In the genomic region with DNA sequence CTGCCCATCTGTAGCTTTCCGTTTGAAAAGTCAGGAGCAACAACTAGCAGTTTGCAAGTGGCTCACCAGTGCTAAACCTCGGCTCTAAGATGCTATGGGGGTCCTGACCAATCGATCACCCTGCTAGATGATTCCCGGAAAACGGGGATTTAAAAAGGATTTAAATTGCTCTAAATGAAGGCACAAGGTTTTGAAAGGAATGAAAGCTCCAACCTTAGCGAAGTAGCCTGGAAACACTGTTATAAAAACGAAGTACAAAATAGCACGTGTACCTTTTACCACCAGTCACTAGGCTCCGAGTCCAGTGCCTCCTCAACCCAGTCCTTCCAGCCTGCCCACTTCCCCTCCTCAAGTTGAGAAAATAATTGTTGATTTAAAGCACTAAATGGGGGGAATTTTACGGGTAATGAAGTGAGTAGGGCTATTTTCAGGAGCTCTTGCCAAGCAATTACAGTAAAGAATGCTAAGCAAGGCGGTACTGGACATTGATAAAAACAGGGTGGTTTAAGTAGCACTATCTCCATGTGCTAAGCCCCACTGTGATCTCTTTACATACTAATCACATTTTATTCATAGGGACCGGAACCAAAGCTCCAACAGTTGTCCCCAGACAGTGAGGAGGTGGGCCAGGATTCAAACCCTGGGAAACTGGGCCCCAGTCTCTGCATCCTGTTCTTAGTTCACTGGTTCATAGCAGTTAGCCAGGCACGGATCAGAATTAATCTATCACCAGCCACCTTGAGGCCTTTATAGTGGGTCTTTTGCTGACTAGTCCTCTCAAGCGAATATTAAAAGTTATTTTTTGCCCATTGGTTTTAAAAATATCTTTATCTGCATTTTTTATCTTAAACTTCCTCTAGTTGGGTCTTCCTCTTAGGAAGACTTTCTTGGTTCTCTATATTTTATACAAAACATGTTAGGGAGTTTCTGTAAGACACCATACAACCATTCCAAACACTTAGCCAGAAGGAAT, we compare ENCODE assay signal across 8 mouse cellular contexts. TPM values are rescaled to one million over a fixed set of nuclear protein-coding genes. Genes with fewer than 3 reads are reported as not detected.
A peak's percentile ranks its signal among the peaks of the same experiment; 100 is the strongest.
DNase-seq lines count a peak whose midpoint lies in the region; ATAC-seq and TF ChIP-seq lines count a peak whose summit lies in the region.

No protein-coding gene starts in this region.

- 43% methylated on average over 14 of the region's 14 CpGs for WGBS in heart, embryonic 11.5 days (ENCODE audit: insufficient replicate concordance)
- 20% methylated on average over 14 of the region's 14 CpGs for WGBS in heart, postnatal 0 days
- 51% methylated on average over 14 of the region's 14 CpGs for WGBS in midbrain, embryonic 11.5 days

- TF ChIP-seq EP300 in heart, postnatal 0 days (IDR thresholded peaks at IDR 0.05; ENCODE audit: low read depth), result no peak

- H3K27ac ChIP-seq in heart, embryonic 11.5 days (ENCODE audit: low read depth, low read length), result peak overlapping the region; percentile 99
- H3K27ac ChIP-seq in heart, postnatal 0 days (ENCODE audit: low read depth), result peak overlapping the region; percentile 97
- no peak overlapping the region for H3K27ac ChIP-seq in midbrain, embryonic 11.5 days (ENCODE audit: low read depth, low read length)

- peak overlapping the region; percentile 87 for H3K4me2 ChIP-seq in heart, embryonic 11.5 days
- H3K4me2 ChIP-seq in heart, postnatal 0 days (ENCODE audit: low read depth, low read length), result peak overlapping the region; percentile 77
- peak overlapping the region; percentile 83 for H3K4me2 ChIP-seq in midbrain, embryonic 11.5 days

- no peaks in the 10 kb centered on the region for H3K9me3 ChIP-seq in heart, embryonic 11.5 days (replicated peaks; ENCODE audit: control insufficient read depth, low read length)
- no peaks in the 10 kb centered on the region for H3K9me3 ChIP-seq in heart, postnatal 0 days (replicated peaks; ENCODE audit: control insufficient read depth, low read length)
- H3K9me3 ChIP-seq in midbrain, embryonic 11.5 days (ENCODE audit: control insufficient read depth, low read length), result no peaks in the 10 kb centered on the region

- no peak for DNase-seq in heart, postnatal 14 days
- peak; percentile 44 for DNase-seq in MEL-GATA-1-ER (ENCODE audit: extremely low read depth, low read depth)
- DNase-seq in heart, postnatal 0 days (ENCODE audit: low spot score), result no peak
- DNase-seq in midbrain, embryonic 11.5 days (ENCODE audit: low spot score, missing footprints), result peak; percentile 83
- no peak for DNase-seq in cerebellum, adult 9-11 months
- no peak for DNase-seq in layer of hippocampus, adult 9-10 months (ENCODE audit: low spot score)
- no peak for DNase-seq in layer of hippocampus, adult 8-10 months (ENCODE audit: low spot score in 2 of 2)

- no peak for TF ChIP-seq CTCF in heart, postnatal 0 days (IDR thresholded peaks at IDR 0.05; ENCODE audit: low read depth)

- no peaks in the 10 kb centered on the region for H3K27me3 ChIP-seq in heart, embryonic 11.5 days (ENCODE audit: control insufficient read depth, insufficient read depth, low read length)
- H3K27me3 ChIP-seq in heart, postnatal 0 days (ENCODE audit: control insufficient read depth, insufficient read depth, low read length), result no peaks in the 10 kb centered on the region
- peaks cover 4% of the 10 kb centered on the region for H3K27me3 ChIP-seq in midbrain, embryonic 11.5 days (ENCODE audit: control insufficient read depth, insufficient read depth, low read length)

- H3K4me1 ChIP-seq in heart, embryonic 11.5 days (ENCODE audit: control insufficient read depth, insufficient read depth, low read length), result peaks cover 51% of the 10 kb centered on the region
- H3K4me1 ChIP-seq in heart, postnatal 0 days (ENCODE audit: control insufficient read depth, insufficient read depth), result peaks cover 37% of the 10 kb centered on the region
- H3K4me1 ChIP-seq in midbrain, embryonic 11.5 days (ENCODE audit: control insufficient read depth, insufficient read depth, low read length), result peaks cover 34% of the 10 kb centered on the region

- peaks cover 20% of the 10 kb centered on the region for H3K36me3 ChIP-seq in heart, embryonic 11.5 days (ENCODE audit: control insufficient read depth, insufficient read depth, low read length)
- H3K36me3 ChIP-seq in heart, postnatal 0 days (replicated peaks; ENCODE audit: control insufficient read depth, insufficient read depth, low read length), result peaks cover 54% of the 10 kb centered on the region
- no peaks in the 10 kb centered on the region for H3K36me3 ChIP-seq in midbrain, embryonic 11.5 days (ENCODE audit: control insufficient read depth, insufficient read depth, low read length)

- intact Hi-C loops in heart, postnatal 14 days (cut with DNase I), result no loop called here

- H3K9ac ChIP-seq in heart, embryonic 11.5 days (ENCODE audit: low read depth, low read length), result peak overlapping the region; percentile 99
- peak overlapping the region; percentile 98 for H3K9ac ChIP-seq in heart, postnatal 0 days (replicated peaks; ENCODE audit: low read depth, low read length)
- 0 out of 2 replicates have a peak overlapping the region, but pooled peaks have one; percentile 22 for H3K9ac ChIP-seq in midbrain, embryonic 11.5 days (ENCODE audit: low read length)

- no peak for ATAC-seq in heart, embryonic 11.5 days (replicated peaks; ENCODE audit: insufficient number of reproducible peaks, low FRiP score, low TSS enrichment)
- no peak for ATAC-seq in heart, postnatal 0 days (ENCODE audit: insufficient read depth, low read depth)
- no peak for ATAC-seq in midbrain, embryonic 11.5 days (ENCODE audit: low FRiP score)

- H3K4me3 ChIP-seq in heart, embryonic 11.5 days (ENCODE audit: low read depth, low read length), result peak overlapping the region; percentile 86
- peak overlapping the region; percentile 80 for H3K4me3 ChIP-seq in heart, postnatal 0 days (ENCODE audit: low read depth, low read length)
- H3K4me3 ChIP-seq in midbrain, embryonic 11.5 days (ENCODE audit: low read depth, low read length), result peak overlapping the region; percentile 85

RNA-seq across cellular contexts. Expression of a gene that starts 7.1 kb away (rescaled TPM):
- polyA plus RNA-seq in heart, embryonic 11.5 days (2014; fragmentation: Nextera tagmentation; extraction: Ambion mirVana), result 4,955 and 5,093 TPM in 2 replicates
- total RNA-seq in heart, postnatal 14 days (2021), result over 10,000 TPM; 11,169 to 11,475 TPM
- 3,473 and 3,533 TPM in 2 replicates for total RNA-seq in heart, postnatal 0 days (2014; rRNA removed; ENCODE audit: low replicate concordance)
- 10,043 and 10,309 TPM in 2 replicates for polyA plus RNA-seq in heart, postnatal 0 days (2015; fragmentation: Nextera tagmentation; extraction: Ambion mirVana)
- polyA plus RNA-seq in midbrain, embryonic 11.5 days (2014; fragmentation: Nextera tagmentation; extraction: Ambion mirVana), result 298 and 333 TPM in 2 replicates
- 100 to 1,000 TPM; 179 to 185 (median 182) TPM for total RNA-seq in layer of hippocampus, adult 8-10 months (2022)

Comparison
In these comparisons a context has a peak if more than half of its experiments do, and no peak if none do; other contexts are left out.
1. H3K9ac ChIP-seq: peak in every context shown above with its lines; median percentile 99 in heart, embryonic 11.5 days; 98 in heart, postnatal 0 days; 22 in midbrain, embryonic 11.5 days.
2. DNase-seq: peak in MEL-GATA-1-ER (single experiment) and midbrain, embryonic 11.5 days (single experiment); none in heart, postnatal 14 days (0 of 2), heart, postnatal 0 days (single experiment), cerebellum, adult 9-11 months (single experiment), layer of hippocampus, adult 9-10 months (single experiment) and layer of hippocampus, adult 8-10 months (0 of 2).
3. RNA of a gene that starts 7.1 kb away (total RNA-seq): 11,169 to 11,475 TPM in heart, postnatal 14 days and 3,473 to 3,533 TPM in heart, postnatal 0 days; 179 to 185 TPM in layer of hippocampus, adult 8-10 months; every median in the first group is over 10 times any median in the second.
4. Peak in every context shown above with its lines, with median percentiles within 50 percentile points of each other: H3K4me2 ChIP-seq and H3K4me3 ChIP-seq.